Mouse (Mus musculus): ENCODE data around the gene Hdac1. TPM values are rescaled to one million over a fixed set of nuclear protein-coding genes. Genes with fewer than 3 reads are reported as not detected.

Hdac1 gene
- total RNA-seq (2021) = 10 to 100 TPM; 36.9 to 43.0 TPM
- long read RNA-seq, transcript Hdac1-201 (14 exons, 2,038 nt) = major isoform, 19 of 23 reads
- long read RNA-seq, partial matches to known transcripts = 1 of 23 reads
- long read RNA-seq, other reads (novel, unspliced or antisense) = 3 of 23 reads

DNA sequence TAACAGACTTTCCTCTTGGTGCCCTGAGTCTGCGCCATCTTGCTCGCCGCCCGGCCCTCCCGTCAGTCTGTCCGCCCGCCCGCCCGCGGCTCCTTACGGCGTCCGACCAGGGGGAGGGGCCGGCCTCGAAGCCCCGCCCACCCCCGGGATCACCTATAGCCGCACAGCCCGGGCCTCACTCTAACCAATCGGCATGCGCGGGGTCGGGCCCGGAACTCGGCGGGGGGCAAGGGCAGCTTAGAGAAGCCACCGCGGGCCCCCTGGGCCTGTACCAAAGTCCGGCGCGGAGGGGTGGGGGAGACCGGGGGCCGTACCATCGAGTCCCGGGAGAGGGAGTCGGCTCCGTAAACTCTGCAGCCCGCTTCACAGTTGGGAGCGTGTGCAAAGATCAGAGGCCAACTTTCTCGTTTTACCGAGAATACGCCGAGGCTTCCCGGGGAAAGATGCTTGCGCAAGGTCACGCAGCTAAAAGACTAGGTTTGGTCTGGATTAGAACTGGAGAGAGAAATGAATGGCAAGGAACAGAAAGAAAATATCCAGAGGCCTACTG is at the start of gene Hdac1:
TSS of gene Hdac1 (minus strand) at position 122 of the 550 bp plus-strand sequence.
- peak; percentile 89 to 96 for DNase-seq (ENCODE audit: low spot score in 2 of 2)

GRCm38 (mm10) chr4:129588865-129589264 is 46.4 kb upstream of the Hdac1 start:
- DNase-seq (ENCODE audit: low spot score in 2 of 2) = no peak

DNA sequence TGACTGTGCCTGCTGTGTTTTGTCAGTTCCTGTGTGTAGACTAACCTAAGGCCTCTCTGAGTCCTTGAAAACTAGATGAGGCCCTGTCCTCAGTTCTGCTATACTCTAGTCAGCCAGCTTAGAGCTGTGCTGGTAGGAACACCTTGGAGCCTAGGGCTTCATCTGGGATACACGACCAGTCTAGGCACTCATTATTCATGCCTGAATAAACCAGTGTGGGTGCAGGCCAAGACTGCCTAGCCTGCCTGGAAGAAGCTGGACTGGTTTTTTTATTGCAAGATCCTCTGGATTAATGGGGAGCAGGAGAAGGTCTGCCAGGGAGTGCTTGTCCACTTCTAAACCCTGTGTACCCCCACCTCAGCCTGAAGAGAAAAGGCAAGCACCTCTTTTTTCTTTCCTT is 44.4 kb upstream of the Hdac1 start:
- DNase-seq (ENCODE audit: low spot score in 2 of 2) = no peak

DNA sequence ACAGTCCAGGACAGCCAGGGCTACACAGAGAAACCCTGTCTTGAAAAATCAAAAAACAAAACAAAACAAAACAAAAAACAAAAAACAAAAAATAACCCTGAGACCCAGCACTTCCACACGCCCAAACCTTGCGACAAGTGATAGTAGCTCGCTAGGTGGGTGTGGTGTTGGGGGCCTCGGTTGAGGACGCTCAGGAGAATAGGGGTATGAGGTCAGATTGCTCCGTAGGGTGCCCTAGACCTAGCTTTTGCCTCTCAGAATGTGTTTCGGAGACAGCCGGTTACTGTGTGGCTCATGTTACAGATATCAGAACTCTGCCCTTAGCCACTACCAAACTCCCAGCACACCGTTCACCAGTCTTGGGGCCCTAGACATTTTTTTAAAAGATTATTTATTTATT is 43.3 kb upstream of the Hdac1 start:
- DNase-seq (ENCODE audit: low spot score in 2 of 2) = no peak

DNA sequence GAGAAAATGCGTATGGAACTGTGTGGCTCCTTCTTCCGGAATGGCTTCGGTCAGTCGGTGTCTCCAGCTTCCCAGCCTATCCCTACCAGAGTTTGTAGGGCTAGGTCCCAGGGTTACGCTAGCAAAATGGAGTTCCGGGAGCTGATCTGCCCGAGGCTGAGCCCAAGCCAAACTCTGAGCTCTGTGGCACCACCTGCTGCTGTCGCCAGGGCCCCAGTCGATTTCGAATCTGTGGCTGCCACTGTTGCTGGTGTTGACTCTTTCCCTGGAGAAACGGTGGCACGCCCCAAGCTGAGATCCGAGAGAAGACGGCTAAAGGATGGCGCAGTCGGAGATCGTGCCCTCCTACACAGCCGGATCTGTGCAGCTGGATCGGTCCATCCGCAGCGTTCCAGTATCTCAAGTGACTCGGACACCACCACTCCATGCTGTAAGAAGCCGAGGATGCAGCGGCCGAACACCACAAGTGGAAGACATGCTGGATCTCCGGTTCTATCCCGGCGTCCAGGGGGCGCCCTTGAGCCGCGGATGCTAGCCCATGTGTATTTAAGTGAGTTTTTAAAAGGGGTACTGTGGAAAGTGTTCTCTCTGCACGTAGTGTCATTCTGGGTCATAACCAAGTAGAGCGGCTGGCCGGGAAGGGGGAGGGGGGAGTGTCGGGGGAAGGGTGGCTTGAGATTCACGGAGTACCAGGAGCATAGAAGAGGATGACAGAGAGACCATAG is 42.5 kb upstream of the Hdac1 start:
- DNase-seq (ENCODE audit: low spot score in 2 of 2) = peak; percentile 64 to 92

DNA sequence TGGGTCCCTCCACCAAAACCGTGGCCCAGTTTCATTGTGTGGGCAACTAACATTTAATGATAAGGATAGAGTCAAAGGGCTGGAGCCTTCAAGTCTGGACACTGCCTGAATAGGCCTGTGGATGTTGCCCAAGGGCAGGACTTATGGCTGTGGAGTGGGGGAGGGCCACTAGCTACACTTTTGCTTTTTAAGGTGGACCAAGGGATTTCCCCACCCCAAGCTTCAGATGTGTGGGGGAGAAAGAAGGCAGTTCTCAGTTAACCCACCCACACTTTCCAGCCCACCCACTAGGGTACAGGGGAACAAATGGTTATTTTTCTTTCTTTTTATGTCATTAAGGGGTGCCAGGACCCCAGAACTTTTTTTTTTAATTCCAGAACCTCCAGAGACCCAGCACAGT is 41.9 kb upstream of the Hdac1 start:
- no peak for DNase-seq (ENCODE audit: low spot score in 2 of 2)

- no peak for DNase-seq (ENCODE audit: low spot score in 2 of 2)
These were observed 39.7 kb upstream of the Hdac1 start for GRCm38 (mm10) chr4:129582251-129582650.

GRCm38 (mm10) chr4:129580347-129580746 is 37.8 kb upstream of the Hdac1 start:
- DNase-seq (ENCODE audit: low spot score in 2 of 2) = peak in 1 of 2 experiments; percentile 21

- DNase-seq (ENCODE audit: low spot score in 2 of 2) = no peak
These were observed 36.0 kb upstream of the Hdac1 start, which contains the start of gene Fam167b for GRCm38 (mm10) chr4:129578466-129578865. Gene Fam167b, minus strand, starts transcription at chr4:129578549.

DNA sequence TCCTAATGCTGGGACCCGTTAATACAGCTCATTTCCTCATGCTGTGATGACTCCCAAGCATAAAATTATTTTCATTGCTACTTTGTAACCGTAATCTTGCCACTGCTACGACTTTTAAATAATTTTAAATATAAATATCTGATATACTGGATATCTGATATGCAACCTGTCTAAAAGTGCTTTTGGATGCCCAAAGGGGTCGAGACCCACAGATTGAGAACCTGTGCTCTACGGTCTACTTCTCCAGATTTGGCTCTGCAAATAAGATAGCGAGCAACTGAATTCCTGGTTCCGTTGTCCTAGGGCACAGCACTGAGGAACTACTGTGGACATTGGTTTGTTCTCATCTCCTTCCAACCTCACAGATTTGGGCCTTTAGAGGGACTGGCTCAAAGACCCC is 35.2 kb upstream of the Hdac1 start:
- no peak for DNase-seq (ENCODE audit: low spot score in 2 of 2)

GRCm38 (mm10) chr4:129576863-129577491 is 34.5 kb upstream of the Hdac1 start:
- DNase-seq (ENCODE audit: low spot score in 2 of 2) = peak in 1 of 2 experiments; percentile 56

- no peak for DNase-seq (ENCODE audit: low spot score in 2 of 2)
These were observed 32.8 kb upstream of the Hdac1 start for GRCm38 (mm10) chr4:129575171-129575844.

GRCm38 (mm10) chr4:129573430-129573829 is 30.9 kb upstream of the Hdac1 start, which contains the start of gene Lck:
Gene Lck, minus strand, starts transcription at chr4:129573641.
- no peak for DNase-seq (ENCODE audit: low spot score in 2 of 2)

GRCm38 (mm10) chr4:129573093-129573370 is 30.5 kb upstream of the Hdac1 start:
- DNase-seq (ENCODE audit: low spot score in 2 of 2) = no peak

DNA sequence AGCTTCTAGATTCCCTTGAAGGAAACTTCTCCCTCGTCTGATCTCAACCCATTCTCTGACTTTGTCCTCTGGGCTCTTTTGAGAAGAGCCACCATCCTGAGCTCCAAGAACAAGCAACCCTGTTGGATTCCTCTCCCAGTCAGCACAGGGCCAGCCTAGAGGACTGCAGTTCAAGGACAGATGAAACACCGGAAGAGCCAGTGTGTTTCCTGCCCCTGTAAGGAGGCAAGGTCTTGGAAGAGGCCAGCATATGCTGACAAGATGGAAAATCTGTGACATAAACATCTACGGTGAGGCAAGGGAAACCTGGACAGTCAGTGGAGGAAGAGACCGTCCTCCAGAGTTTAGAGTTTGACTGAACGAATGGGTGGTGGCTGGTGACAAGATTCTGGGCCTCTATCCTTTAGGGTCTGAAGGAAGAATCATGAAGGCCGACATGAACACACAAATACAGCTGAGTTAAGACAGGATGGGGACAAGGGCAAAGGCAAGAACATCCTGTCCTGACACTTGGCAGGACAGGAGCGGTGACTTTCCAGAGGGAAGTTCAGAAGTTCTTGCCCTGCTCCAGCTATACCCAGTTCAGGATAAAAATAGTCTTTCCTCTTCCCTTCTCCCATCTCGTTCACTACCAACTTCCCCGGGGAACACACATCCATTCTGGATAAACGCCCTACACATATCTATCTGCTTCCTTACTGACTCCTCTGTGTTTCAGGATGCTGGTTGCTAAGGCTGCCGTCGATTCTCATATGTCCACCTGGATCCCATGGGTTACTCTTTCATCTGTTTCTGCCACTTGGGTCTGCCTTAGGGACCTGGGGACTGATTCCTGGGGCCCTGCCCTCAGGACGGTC is 30.0 kb upstream of the Hdac1 start:
- no peak for DNase-seq (ENCODE audit: low spot score in 2 of 2)

- DNase-seq (ENCODE audit: low spot score in 2 of 2) = no peak
These were observed 29.1 kb upstream of the Hdac1 start for GRCm38 (mm10) chr4:129571551-129572084.

DNA sequence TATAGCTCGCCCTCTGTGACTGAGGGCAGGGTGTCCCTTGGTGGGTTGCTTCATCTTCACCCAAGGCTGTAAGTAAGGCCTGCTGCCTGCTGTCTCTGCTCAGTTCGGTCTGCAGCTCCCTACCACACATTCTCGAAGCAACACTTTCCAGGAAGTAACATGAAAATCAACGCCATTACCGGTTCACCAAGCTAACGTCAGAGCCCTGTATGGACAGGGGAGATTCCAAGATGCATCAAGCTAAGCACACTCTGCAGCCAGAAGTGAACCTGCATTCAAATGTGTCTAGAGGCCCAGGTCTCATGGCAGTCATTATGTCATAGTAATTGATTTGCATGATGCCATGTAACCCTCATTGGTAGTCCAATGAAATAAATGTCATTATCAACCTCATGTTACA is 27.5 kb upstream of the Hdac1 start:
- no peak for DNase-seq (ENCODE audit: low spot score in 2 of 2)

GRCm38 (mm10) chr4:129568366-129568765 is 25.9 kb upstream of the Hdac1 start:
- no peak for DNase-seq (ENCODE audit: low spot score in 2 of 2)

DNA sequence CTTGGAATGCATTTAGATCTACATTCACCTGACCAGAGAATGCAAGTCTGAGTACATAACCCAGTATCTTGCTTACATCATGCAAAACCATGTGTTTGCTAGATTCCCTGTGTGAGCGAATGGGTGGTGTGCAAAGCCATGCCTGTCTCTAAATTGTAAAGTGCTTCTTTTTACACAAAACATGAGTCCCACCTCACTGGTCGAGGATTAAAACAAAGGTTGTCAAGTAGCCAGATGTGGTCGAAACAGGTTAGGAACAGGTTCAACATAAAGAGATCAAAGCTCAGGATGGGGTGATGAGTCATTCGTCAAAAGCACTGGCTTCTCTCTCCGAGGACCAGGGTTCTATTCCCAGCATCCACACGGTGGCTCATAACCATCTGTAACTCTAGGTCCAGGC is 22.6 kb upstream of the Hdac1 start:
- DNase-seq (ENCODE audit: low spot score in 2 of 2) = no peak

DNA sequence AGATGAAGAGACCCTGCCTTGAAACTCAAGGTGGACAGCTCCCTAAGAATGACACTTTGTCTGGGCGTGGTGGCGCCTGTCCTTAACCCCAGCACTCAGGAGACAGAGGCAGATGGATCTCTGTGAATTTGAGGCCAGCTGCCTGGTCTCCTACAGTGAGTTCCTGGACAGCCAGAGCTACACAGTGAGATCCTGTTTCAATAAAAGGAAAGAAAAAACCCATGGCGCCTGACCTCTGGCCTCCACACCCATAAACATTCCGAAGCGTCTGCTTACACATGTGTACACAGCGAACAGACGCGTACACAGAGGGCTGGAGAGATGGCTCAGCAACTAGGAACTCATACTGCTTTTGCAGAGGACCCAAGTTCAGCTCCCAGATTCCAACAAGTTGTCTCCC is 21.2 kb upstream of the Hdac1 start:
- no peak for DNase-seq (ENCODE audit: low spot score in 2 of 2)

- no peak for DNase-seq (ENCODE audit: low spot score in 2 of 2)
These were observed 18.7 kb upstream of the Hdac1 start for GRCm38 (mm10) chr4:129561184-129561583.

Measured in layer of hippocampus, adult 18-20 months (tissue).